Mouse (Mus musculus) left cerebral cortex, adult 6 months (tissue): Measurements from ENCODE around the gene Nol3. TPM values are rescaled to one million over a fixed set of nuclear protein-coding genes. Genes with fewer than 3 reads are reported as not detected.

Experiments
- long read RNA-seq, 2 experiments: library from polyadenylated mRNA; unstranded; transcript quantifications; one replicate each; pipeline ENCODE4 v2.0.0; 2019 to 2020
- polyA plus RNA-seq: library from polyadenylated mRNA; unstranded; fragments of <200 nt; fragmentation: Nextera tagmentation; gene quantifications from 2 replicates; pipeline ENCODE4 v1.2.3, GENCODE M21; 2021

Nol3 gene
- polyA plus RNA-seq = 24.6 and 25.1 TPM in 2 replicates
- long read RNA-seq, experiment 1, transcript Nol3-201 (4 exons, 3,176 nt) = major isoform, 41 of 55 reads
- long read RNA-seq, experiment 1, partial matches to known transcripts = 3 of 55 reads
- long read RNA-seq, experiment 1, other reads (novel, unspliced or antisense) = 11 of 55 reads
- long read RNA-seq, experiment 2, transcript Nol3-201 (4 exons, 3,176 nt) = major isoform, 57 of 71 reads
- long read RNA-seq, experiment 2, partial matches to known transcripts = 1 of 71 reads
- long read RNA-seq, experiment 2, other reads (novel, unspliced or antisense) = 13 of 71 reads

GRCm38 (mm10) chr8:105275840-105276239 is at the start of gene Nol3:
Gene Nol3, plus strand, starts transcription at chr8:105276140.

GRCm38 (mm10) chr8:105254966-105255350 is 21.0 kb upstream of the Nol3 start, which contains the start of gene B3gnt9:
Gene B3gnt9, minus strand, starts transcription at chr8:105255153.

GRCm38 (mm10) chr8:105264024-105264982 is 11.6 kb upstream of the Nol3 start, which contains the start of the genes Tradd and Fbxl8:
Gene Tradd, minus strand, starts transcription at chr8:105264609.
Gene Fbxl8, plus strand, starts transcription at chr8:105264648.

GRCm38 (mm10) chr8:105269461-105269947 is 6.4 kb upstream of the Nol3 start, which contains the start of gene Hsf4:
Gene Hsf4, plus strand, starts transcription at chr8:105269801.

GRCm38 (mm10) chr8:105289805-105290460 is 14.0 kb downstream of the Nol3 start, which contains the start of gene 4931428F04Rik:
Gene 4931428F04Rik, minus strand, starts transcription at chr8:105289864.

GRCm38 (mm10) chr8:105295895-105296573 is 20.1 kb downstream of the Nol3 start, which contains the start of gene Exoc3l:
Gene Exoc3l, minus strand, starts transcription at chr8:105296101.

GRCm38 (mm10) chr8:105297511-105298192 is 21.7 kb downstream of the Nol3 start, which contains the start of gene E2f4:
Gene E2f4, plus strand, starts transcription at chr8:105297663.

GRCm38 (mm10) chr8:105305211-105306145 is 29.5 kb downstream of the Nol3 start, which contains the start of gene Elmo3:
Gene Elmo3, plus strand, starts transcription at chr8:105305601.

GRCm38 (mm10) chr8:105326141-105326672 is 50.3 kb downstream of the Nol3 start, which contains the start of the genes Lrrc29 and Tmem208:
Gene Lrrc29, minus strand, starts transcription at chr8:105326278.
Gene Tmem208, plus strand, starts transcription at chr8:105326354.

Other genes with a start within 250 kb of the Nol3 start
- gene Ces3a, start 227.5 kb upstream of the Nol3 start, polyA plus RNA-seq = not detected in 2 replicates
- not detected in 2 replicates for gene Ces3b, start 192.4 kb upstream of the Nol3 start, polyA plus RNA-seq
- gene Ces4a, start 144.3 kb upstream of the Nol3 start, polyA plus RNA-seq = not detected in 2 replicates
- 8.5 and 10.8 TPM in 2 replicates for gene Cbfb, start 105.5 kb upstream of the Nol3 start, polyA plus RNA-seq
- gene D230025D16Rik, start 51.0 kb upstream of the Nol3 start, polyA plus RNA-seq = 22.2 and 27.3 TPM in 2 replicates
- gene B3gnt9, start 21.0 kb upstream of the Nol3 start, polyA plus RNA-seq = 3.3 and 4.8 TPM in 2 replicates
- gene Tradd, start 11.5 kb upstream of the Nol3 start, polyA plus RNA-seq = 8.4 and 9.6 TPM in 2 replicates
- gene Fbxl8, start 11.5 kb upstream of the Nol3 start, polyA plus RNA-seq = 1.7 and 2.3 TPM in 2 replicates
- gene Hsf4, start 6.3 kb upstream of the Nol3 start, polyA plus RNA-seq = 3.0 and 10.1 TPM in 2 replicates
- 11.4 and 13.1 TPM in 2 replicates for gene 4931428F04Rik, start 13.7 kb downstream of the Nol3 start, polyA plus RNA-seq
- gene Exoc3l, start 20.0 kb downstream of the Nol3 start, polyA plus RNA-seq = 3.5 and 4.2 TPM in 2 replicates
- gene E2f4, start 21.5 kb downstream of the Nol3 start, polyA plus RNA-seq = 6.2 and 34.8 TPM in 2 replicates
- gene Elmo3, start 29.5 kb downstream of the Nol3 start, polyA plus RNA-seq = 0.30 and 0.51 TPM in 2 replicates
- gene Lrrc29, start 50.1 kb downstream of the Nol3 start, polyA plus RNA-seq = 0.59 and 0.69 TPM in 2 replicates
- gene Tmem208, start 50.2 kb downstream of the Nol3 start, polyA plus RNA-seq = 107 and 111 TPM in 2 replicates
- 0.18 and 0.25 TPM in 2 replicates for gene Fhod1, start 71.8 kb downstream of the Nol3 start, polyA plus RNA-seq
- 2.7 and 6.3 TPM in 2 replicates for gene Slc9a5, start 72.7 kb downstream of the Nol3 start, polyA plus RNA-seq
- not detected in 2 replicates for gene Plekhg4, start 97.1 kb downstream of the Nol3 start, polyA plus RNA-seq
- gene Kctd19, start 137.4 kb downstream of the Nol3 start, polyA plus RNA-seq = not detected in 2 replicates
- gene Lrrc36, start 137.4 kb downstream of the Nol3 start, polyA plus RNA-seq = 0.18 TPM in 1 of 2 replicates, not detected in the other
- gene Tppp3, start 195.4 kb downstream of the Nol3 start, polyA plus RNA-seq = 48.4 and 62.7 TPM in 2 replicates
- gene Zdhhc1, start 220.8 kb downstream of the Nol3 start, polyA plus RNA-seq = 21.7 and 24.6 TPM in 2 replicates
- not detected in 2 replicates for gene Hsd11b2, start 242.6 kb downstream of the Nol3 start, polyA plus RNA-seq